Mouse (Mus musculus) lung, adult 2 months (tissue): ENCODE measurements around the gene Sfxn2.

Experiments used
- CTCF ChIP-seq: fragments of 200-500 bp; IDR thresholded peaks from 2 replicates; pipeline ENCODE4 v1.5.1; 2011; ENCODE audit warnings: mild to moderate bottlenecking, low read length, control low read depth; ENCODE audit not compliant: insufficient read depth
- POLR2A ChIP-seq: fragments of 200-500 bp; IDR thresholded peaks from 2 replicates; pipeline ENCODE4 v1.6.1; 2011; ENCODE audit warnings: low read depth, mild to moderate bottlenecking, control low read depth, low read length, borderline replicate concordance; ENCODE audit errors: extremely low read depth

DNA sequence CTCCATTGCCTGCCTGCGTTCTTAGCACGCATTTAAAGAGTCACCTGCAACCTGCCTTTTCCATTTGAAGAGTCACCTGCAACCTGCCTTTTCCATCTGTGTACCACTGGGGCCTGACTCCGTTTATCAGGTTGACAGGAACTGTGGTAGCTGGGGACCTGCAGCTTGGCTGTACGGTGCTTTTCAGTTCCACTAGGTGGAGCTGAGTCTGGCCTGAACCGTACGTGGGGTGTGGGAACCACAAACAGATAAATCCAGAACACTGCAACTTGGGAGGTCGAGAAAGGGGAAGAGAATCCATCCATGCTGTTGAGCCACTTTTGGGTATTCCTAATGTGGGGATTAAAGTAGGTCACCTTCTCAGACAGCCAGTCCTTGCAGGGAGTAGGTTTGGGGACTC, 34.3 kb downstream of the Sfxn2 start:
- no peak for TF ChIP-seq POLR2A
- TF ChIP-seq CTCF = peak; percentile 65
